Mouse (Mus musculus): Measurements from ENCODE around the gene Abcc2. TPM values are rescaled to one million over a fixed set of nuclear protein-coding genes. Genes with fewer than 3 reads are reported as not detected.

Abcc2 gene
- polyA plus RNA-seq, 1 experiment: not detected

GRCm38 (mm10) chr19:43887242-43887641 lies 105.2 kb downstream of the Abcc2 start:
- no peak overlapping the region for H3K4me3 ChIP-seq (ENCODE audit: low read depth, low read length)

GRCm38 (mm10) chr19:43887725-43888124 lies 105.7 kb downstream of the Abcc2 start:
- Histone ChIP-seq H3K27ac (ENCODE audit: insufficient read depth, low read length) (no peak overlapping the region), H3K9me3 (replicated peaks; ENCODE audit: control insufficient read depth, insufficient read depth, low read length, poor library complexity, severe bottlenecking) (no peaks in the 10 kb centered on the region), H3K4me3 (ENCODE audit: low read depth, low read length) (no peak overlapping the region), H3K4me1 (ENCODE audit: control insufficient read depth, insufficient read depth, low read length) (no peaks in the 10 kb centered on the region), H3K9ac (ENCODE audit: low read depth, poor library complexity, severe bottlenecking) (no peak overlapping the region), H3K36me3 (ENCODE audit: control insufficient read depth, insufficient read depth, low read length, poor library complexity, severe bottlenecking) (no peaks in the 10 kb centered on the region), H3K27me3 (ENCODE audit: control insufficient read depth, insufficient read depth, low read length, poor library complexity, severe bottlenecking) (no peaks in the 10 kb centered on the region)
- TF ChIP-seq EP300 (IDR thresholded peaks at IDR 0.05; ENCODE audit: insufficient read depth, low read depth, low read length) (no peak), CTCF (IDR thresholded peaks at IDR 0.05; ENCODE audit: low read depth, low read length) (no peak), POLR2A (IDR thresholded peaks at IDR 0.05; ENCODE audit: insufficient read depth, low read length) (no peak)

More at GRCm38 (mm10) chr19:43887242-43887641, 105.2 kb downstream of the Abcc2 start:
- no peaks in the 10 kb centered on the region for H3K9me3 ChIP-seq (replicated peaks; ENCODE audit: control insufficient read depth, insufficient read depth, low read length, poor library complexity, severe bottlenecking)
- no peak overlapping the region for H3K9ac ChIP-seq (ENCODE audit: low read depth, poor library complexity, severe bottlenecking)
- H3K27ac ChIP-seq (ENCODE audit: insufficient read depth, low read length): no peak overlapping the region
- TF ChIP-seq CTCF (IDR thresholded peaks at IDR 0.05; ENCODE audit: low read depth, low read length): peak; percentile 23
- TF ChIP-seq EP300 (IDR thresholded peaks at IDR 0.05; ENCODE audit: insufficient read depth, low read depth, low read length): no peak
- TF ChIP-seq POLR2A (IDR thresholded peaks at IDR 0.05; ENCODE audit: insufficient read depth, low read length): no peak
- H3K4me1 ChIP-seq (ENCODE audit: control insufficient read depth, insufficient read depth, low read length): no peaks in the 10 kb centered on the region
- no peaks in the 10 kb centered on the region for H3K27me3 ChIP-seq (ENCODE audit: control insufficient read depth, insufficient read depth, low read length, poor library complexity, severe bottlenecking)
- H3K36me3 ChIP-seq (ENCODE audit: control insufficient read depth, insufficient read depth, low read length, poor library complexity, severe bottlenecking): no peaks in the 10 kb centered on the region

Other genes starting within 250 kb of the Abcc2 start
- not detected in 2 replicates for gene Nkx2-3, start 169.9 kb upstream of the Abcc2 start, polyA plus RNA-seq (2011; ENCODE audit: insufficient read depth, insufficient read length, low read depth, missing spikeins)
- gene Slc25a28, start 107.3 kb upstream of the Abcc2 start, polyA plus RNA-seq (2011; ENCODE audit: insufficient read depth, insufficient read length, low read depth, missing spikeins): 31.2 and 38.0 TPM in 2 replicates
- 6.5 and 8.8 TPM in 2 replicates for gene Entpd7, start 92.5 kb upstream of the Abcc2 start, polyA plus RNA-seq (2011; ENCODE audit: insufficient read depth, insufficient read length, low read depth, missing spikeins)
- 8.0 and 10.5 TPM in 2 replicates for gene Cutc, start 29.2 kb upstream of the Abcc2 start, polyA plus RNA-seq (2011; ENCODE audit: insufficient read depth, insufficient read length, low read depth, missing spikeins)
- gene Cox15, start 29.2 kb upstream of the Abcc2 start, polyA plus RNA-seq (2011; ENCODE audit: insufficient read depth, insufficient read length, low read depth, missing spikeins): 29.9 and 31.0 TPM in 2 replicates
- 18.3 and 18.6 TPM in 2 replicates for gene Dnmbp, start 158.0 kb downstream of the Abcc2 start, polyA plus RNA-seq (2011; ENCODE audit: insufficient read depth, insufficient read length, low read depth, missing spikeins)
- gene Cpn1, start 204.4 kb downstream of the Abcc2 start, polyA plus RNA-seq (2011; ENCODE audit: insufficient read depth, insufficient read length, low read depth, missing spikeins): 0.78 and 1.2 TPM in 2 replicates
- 0.31 TPM in 1 of 2 replicates, not detected in the other for gene Cyp2c23, start 247.0 kb downstream of the Abcc2 start, polyA plus RNA-seq (2011; ENCODE audit: insufficient read depth, insufficient read length, low read depth, missing spikeins)